Mouse (Mus musculus) forebrain, postnatal 0 days (tissue): ENCODE data around the gene Pus10. TPM values are rescaled to one million over a fixed set of nuclear protein-coding genes. Genes with fewer than 3 reads are reported as not detected.

ENCODE experiments used
- ATAC-seq: fragments of 200-750 bp; cut with Nextera tagmentation; 2 replicates; pipeline ENCODE4 v1.8.0; 2017; ENCODE audit warnings: mild to moderate bottlenecking, moderate library complexity
- DNase-seq: peaks from one replicate; pipeline ENCODE4 v3.0.0-alpha.2; 2015
- H3K27ac ChIP-seq: fragments of 300-500 bp; sonication (generic); 2 replicates; pipeline ENCODE4 v1.5.1; 2014; ENCODE audit warnings: low read depth, mild to moderate bottlenecking, antibody characterized with exemption, low read length, moderate library complexity, mixed read lengths
- H3K27me3 ChIP-seq: fragments of 300-500 bp; sonication (generic); 2 replicates; pipeline ENCODE4 v1.6.1; 2014; ENCODE audit warnings: mild to moderate bottlenecking, low read length, mixed read lengths; ENCODE audit not compliant: insufficient read depth
- H3K36me3 ChIP-seq: fragments of 300-500 bp; sonication (generic); 2 replicates; pipeline ENCODE4 v1.6.1; 2014; ENCODE audit warnings: mild to moderate bottlenecking, moderate library complexity; ENCODE audit not compliant: insufficient read depth
- H3K4me1 ChIP-seq: fragments of 300-500 bp; sonication (generic); 2 replicates; pipeline ENCODE4 v1.6.1; 2014; ENCODE audit warnings: antibody characterized with exemption; ENCODE audit not compliant: insufficient read depth
- H3K4me2 ChIP-seq: fragments of 300-500 bp; sonication (generic); 2 replicates; pipeline ENCODE4 v1.6.1; 2014; ENCODE audit warnings: low read depth, mild to moderate bottlenecking, moderate library complexity
- H3K4me3 ChIP-seq: fragments of 300-500 bp; sonication (generic); 2 replicates; pipeline ENCODE4 v1.5.1; 2014; ENCODE audit warnings: low read depth, low read length, mixed read lengths
- H3K9ac ChIP-seq: fragments of 300-500 bp; sonication (generic); 2 replicates; pipeline ENCODE4 v1.6.1; 2014; ENCODE audit warnings: mild to moderate bottlenecking
- H3K9me3 ChIP-seq: fragments of 300-500 bp; sonication (generic); 2 replicates; pipeline ENCODE4 v1.6.1; 2016; ENCODE audit warnings: low read length
- CTCF ChIP-seq: sonication (generic); IDR thresholded peaks from 2 replicates; pipeline ENCODE4 v1.5.1; 2016; ENCODE audit warnings: antibody characterized with exemption, control low read depth, low read depth
- WGBS: fragments of 180-500 bp; shearing (Covaris S2); extraction: QIAGEN DNeasy Blood & Tissue Kit; methylation state at CpG from one replicate; pipeline ENCODE4 v1.1.7; 2014; 5-methylcytosine and 5-hydroxymethylcytosine counted together
- polyA plus RNA-seq: library from polyadenylated mRNA; unstranded; fragments of >200 nt; fragmentation: Nextera tagmentation; extraction: Ambion mirVana; gene quantifications from 2 replicates; pipeline ENCODE4 v1.2.1, GENCODE M21; 2015
- total RNA-seq: library from RNA; depleted of rRNA; stranded (reverse); fragments of >200 nt; gene quantifications from 2 replicates; pipeline ENCODE4 v1.2.3, GENCODE M21; 2014; rRNA removed

Pus10 gene
- 17.8 and 18.0 TPM in 2 replicates for total RNA-seq
- 6.8 and 9.0 TPM in 2 replicates for polyA plus RNA-seq

GRCm38 (mm10) chr11:23665311-23665786 lies at the start of gene Pus10:
Gene Pus10, plus strand, starts transcription at chr11:23665674.
- 1% methylated on average over 38 of the region's 40 CpGs for WGBS
- no peak for DNase-seq

GRCm38 (mm10) chr11:23618995-23619394 lies 46.5 kb upstream of the Pus10 start:
- WGBS: 83% methylated on average over 5 of the region's 5 CpGs
- Histone ChIP-seq H3K36me3 (peaks cover 23% of the 10 kb centered on the region), H3K4me3 (no peak overlapping the region), H3K9me3 (no peaks in the 10 kb centered on the region), H3K27ac (no peak overlapping the region), H3K4me1 (no peaks in the 10 kb centered on the region), H3K4me2 (no peak overlapping the region), H3K27me3 (no peaks in the 10 kb centered on the region), H3K9ac (no peak overlapping the region)
- no peak for TF ChIP-seq CTCF
- ATAC-seq: no peak
- no peak for DNase-seq

More at GRCm38 (mm10) chr11:23665311-23665786, at the start of gene Pus10:
- Histone ChIP-seq H3K36me3 (no peaks in the 10 kb centered on the region), H3K27ac (peak within 1 kb of the TSS; percentile 98), H3K9ac (peak within 1 kb of the TSS; percentile 82), H3K9me3 (no peaks in the 10 kb centered on the region), H3K27me3 (no peaks in the 10 kb centered on the region), H3K4me3 (peak within 1 kb of the TSS; percentile 97), H3K4me2 (peak within 1 kb of the TSS; percentile 65), H3K4me1 (peaks cover 5% of the 10 kb centered on the region; the same call in 1 of the 2 replicates)
- ATAC-seq: peak; percentile 29; the same call in 1 of the 2 replicates
- no peak for TF ChIP-seq CTCF

DNA sequence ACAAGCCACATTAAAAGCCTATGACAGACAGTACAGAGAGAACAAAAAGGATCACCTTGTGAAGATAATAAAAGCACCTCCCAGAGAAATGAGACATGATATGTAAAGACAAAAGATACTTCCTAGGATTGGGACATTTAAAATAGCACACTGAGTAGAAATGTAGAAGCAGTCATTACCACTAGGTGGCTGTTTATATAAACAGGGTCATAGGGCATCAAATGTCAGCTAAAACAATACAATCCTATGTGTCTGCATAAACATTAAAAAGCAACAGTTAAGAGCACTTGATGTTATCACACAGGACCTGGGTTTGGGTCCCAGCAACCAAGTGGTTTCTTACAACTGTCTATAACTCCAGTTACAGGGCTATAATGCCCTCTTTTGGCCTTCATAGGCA lies 34.8 kb upstream of the Pus10 start:
- no peak overlapping the region for H3K9ac ChIP-seq
- peak; percentile 40 for TF ChIP-seq CTCF
- H3K4me3 ChIP-seq: no peak overlapping the region
- H3K4me2 ChIP-seq: no peak overlapping the region
- DNase-seq (no peak), ATAC-seq (no peak)
- no peaks in the 10 kb centered on the region for H3K27me3 ChIP-seq
- no peaks in the 10 kb centered on the region for H3K4me1 ChIP-seq
- H3K36me3 ChIP-seq: peaks cover 11% of the 10 kb centered on the region
- H3K27ac ChIP-seq: no peak overlapping the region
- no peaks in the 10 kb centered on the region for H3K9me3 ChIP-seq

DNA sequence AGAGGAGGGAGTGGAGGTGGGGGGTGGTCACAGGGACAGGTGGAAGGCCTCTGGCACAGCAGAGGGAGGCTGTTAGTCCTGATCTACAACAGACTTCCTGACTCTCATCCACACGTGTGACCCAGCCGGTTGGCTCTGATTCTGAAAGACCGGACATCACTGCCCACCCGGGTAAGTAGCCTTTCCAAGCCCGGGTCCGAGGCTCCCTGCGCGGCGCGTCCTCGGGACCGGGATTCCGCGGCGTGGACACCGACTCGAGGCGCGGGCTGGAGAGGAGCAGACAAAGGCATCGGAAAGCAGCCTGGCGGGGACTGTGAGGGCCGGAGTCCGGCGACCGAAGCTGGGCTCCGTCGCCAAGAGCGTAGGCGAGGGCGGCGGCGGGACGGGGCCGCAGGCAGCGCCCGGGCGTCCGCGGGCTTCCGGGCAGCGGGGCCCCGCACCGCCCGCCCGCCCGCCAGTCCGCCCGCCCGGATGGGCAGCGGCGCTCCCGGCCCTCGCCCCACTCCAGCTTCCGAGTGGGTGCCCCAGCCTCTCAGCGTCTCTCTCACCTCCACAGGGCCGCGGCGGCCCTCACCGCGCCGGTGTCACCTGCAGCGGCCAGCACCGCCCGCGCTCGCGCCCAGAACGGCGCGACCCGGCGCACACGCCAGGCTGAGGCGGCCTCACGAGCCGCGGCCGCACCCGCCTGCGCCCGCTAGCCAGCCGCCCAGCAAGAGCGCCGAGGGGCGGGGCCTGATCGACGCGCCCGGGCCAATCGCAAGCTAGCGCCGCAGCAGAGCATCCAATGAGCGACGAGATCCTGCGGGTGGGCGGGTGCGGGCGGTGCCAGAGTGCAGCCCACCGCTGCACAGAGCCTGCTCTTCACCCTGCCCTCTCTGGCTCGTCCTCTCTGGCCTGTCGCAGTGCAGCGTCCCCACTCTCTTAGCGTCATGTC lies 32.3 kb upstream of the Pus10 start, which contains the start of gene 0610010F05Rik:
TSS of gene 0610010F05Rik (minus strand) at position 695 of the 934 bp plus-strand sequence.
- H3K36me3 ChIP-seq: peaks cover 4% of the 10 kb centered on the region
- DNase-seq (peak; percentile 96), ATAC-seq (peak; percentile 100)
- peak within 1 kb of the TSS; percentile 97 for H3K9ac ChIP-seq
- no peaks in the 10 kb centered on the region for H3K27me3 ChIP-seq
- H3K27ac ChIP-seq: peak within 1 kb of the TSS; percentile 92
- TF ChIP-seq CTCF: no peak
- H3K4me1 ChIP-seq: no peaks in the 10 kb centered on the region
- H3K4me2 ChIP-seq: peak within 1 kb of the TSS; percentile 75
- peak within 1 kb of the TSS; percentile 92 for H3K4me3 ChIP-seq
- WGBS: 3% methylated on average over 96 of the region's 103 CpGs
- no peaks in the 10 kb centered on the region for H3K9me3 ChIP-seq

- no peaks in the 10 kb centered on the region for H3K4me1 ChIP-seq
- DNase-seq: no peak
- peak overlapping the region; percentile 75 for H3K4me2 ChIP-seq
- H3K4me3 ChIP-seq: peak overlapping the region; percentile 92
- WGBS: 8% methylated on average over 7 of the region's 7 CpGs
- peak overlapping the region; percentile 97 for H3K9ac ChIP-seq
- no peaks in the 10 kb centered on the region for H3K36me3 ChIP-seq
- no peak for ATAC-seq
- peak overlapping the region; percentile 92 for H3K27ac ChIP-seq
- H3K9me3 ChIP-seq: no peaks in the 10 kb centered on the region
- TF ChIP-seq CTCF: no peak
- H3K27me3 ChIP-seq: no peaks in the 10 kb centered on the region
Measured at GRCm38 (mm10) chr11:23633879-23634215, 31.6 kb upstream of the Pus10 start.

DNA sequence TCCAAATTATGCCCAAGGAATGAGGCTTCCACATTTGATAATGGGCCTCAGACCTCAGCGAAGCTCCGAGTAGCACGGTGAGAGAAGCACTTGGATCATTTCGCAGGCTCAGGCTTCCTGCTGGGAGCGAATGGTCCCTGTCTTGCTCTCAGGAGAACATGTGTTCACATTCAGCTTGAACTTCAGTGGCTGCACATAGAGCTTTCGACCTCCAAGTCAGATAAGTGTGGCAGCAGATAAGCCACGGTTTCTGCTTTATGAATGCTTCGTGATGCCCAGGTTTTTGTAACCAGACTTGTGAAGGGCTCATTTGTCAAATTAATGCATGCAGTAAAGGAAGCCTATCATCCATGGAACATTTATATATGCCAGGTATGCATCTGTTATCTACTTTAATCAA lies 30.9 kb upstream of the Pus10 start:
- DNase-seq: no peak
- H3K27ac ChIP-seq: no peak overlapping the region

GRCm38 (mm10) chr11:23647431-23647830 lies 18.0 kb upstream of the Pus10 start:
- Histone ChIP-seq H3K36me3 (peaks cover 9% of the 10 kb centered on the region; the same call in 1 of the 2 replicates), H3K27ac (no peak overlapping the region), H3K4me1 (no peaks in the 10 kb centered on the region), H3K4me3 (no peak overlapping the region), H3K9me3 (no peaks in the 10 kb centered on the region), H3K4me2 (no peak overlapping the region), H3K9ac (no peak overlapping the region), H3K27me3 (no peaks in the 10 kb centered on the region)
- no peak for TF ChIP-seq CTCF
- ATAC-seq (no peak), DNase-seq (no peak)

More for the DNA sequence above, 30.9 kb upstream of the Pus10 start:
- H3K9ac ChIP-seq: no peak overlapping the region
- ATAC-seq: no peak
- no peaks in the 10 kb centered on the region for H3K4me1 ChIP-seq
- 76% methylated on average over 8 of the region's 8 CpGs for WGBS
- no peaks in the 10 kb centered on the region for H3K9me3 ChIP-seq
- H3K36me3 ChIP-seq: no peaks in the 10 kb centered on the region
- H3K27me3 ChIP-seq: no peaks in the 10 kb centered on the region
- no peak overlapping the region for H3K4me3 ChIP-seq
- H3K4me2 ChIP-seq: no peak overlapping the region
- no peak for TF ChIP-seq CTCF
